Comparison of ENCODE assay signal across 24 mouse cellular contexts in the genomic region with DNA sequence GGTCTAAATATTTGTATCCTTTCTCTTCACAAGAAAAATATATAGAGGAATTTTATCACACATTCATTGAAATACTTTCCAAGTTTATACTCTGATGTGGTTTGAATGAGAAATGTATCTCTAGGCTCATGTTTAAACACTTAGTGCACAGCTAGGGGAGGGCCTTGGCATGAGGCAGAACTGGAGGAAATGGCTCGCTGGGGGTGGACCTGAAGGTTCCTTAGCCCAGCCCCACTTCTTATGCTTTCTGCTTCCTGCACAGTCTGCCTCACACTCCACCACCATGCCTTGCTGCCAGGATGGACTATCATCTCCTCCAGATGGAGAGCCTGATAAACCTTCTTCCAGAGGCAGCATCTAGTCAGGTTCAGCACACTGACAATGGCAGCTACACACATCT. TPM values are rescaled to one million over a fixed set of nuclear protein-coding genes. Genes with fewer than 3 reads are reported as not detected.
DNase-seq lines count a peak whose midpoint lies in the region; ATAC-seq and TF ChIP-seq lines count a peak whose summit lies in the region.
"Had no signal": no experiment of that assay in that cellular context is flagged by ENCODE, and none has a peak within 500 bp of the region (broad histone marks: within the 10 kb centered on the region; RNA-seq: fewer than 3 reads in every experiment).

No protein-coding gene starts in this region.

- no peaks in the 10 kb centered on the region for H3K9me3 ChIP-seq in limb, embryonic 13.5 days
- H3K9me3 ChIP-seq in limb, embryonic 10.5 days (replicated peaks), result no peaks in the 10 kb centered on the region
- H3K9me3 ChIP-seq in limb, embryonic 14.5 days (ENCODE audit: control insufficient read depth, low read length), result no peaks in the 10 kb centered on the region
- H3K9me3 ChIP-seq in forebrain, embryonic 15.5 days, result no peaks in the 10 kb centered on the region
- H3K9me3 ChIP-seq: G1E; heart, embryonic 15.5 days; hindbrain, embryonic 10.5 days had no signal

- peaks cover 29% of the 10 kb centered on the region for H3K36me3 ChIP-seq in limb, embryonic 13.5 days
- H3K36me3 ChIP-seq in limb, embryonic 10.5 days, result peaks cover 35% of the 10 kb centered on the region
- peaks cover 24% of the 10 kb centered on the region for H3K36me3 ChIP-seq in limb, embryonic 14.5 days (ENCODE audit: control insufficient read depth, insufficient read depth, low read length)
- H3K36me3 ChIP-seq in forebrain, embryonic 15.5 days, result peaks cover 19% of the 10 kb centered on the region

- ATAC-seq in limb, embryonic 13.5 days (ENCODE audit: low FRiP score, low read depth), result peak; percentile 66; the same call in 1 of the 2 replicates
- ATAC-seq in limb, embryonic 14.5 days (ENCODE audit: low FRiP score, low read depth), result peak; percentile 54; the same call in 1 of the 2 replicates
- 0 out of 2 replicates have a peak, but pooled peaks have one; percentile 50 for ATAC-seq in megakaryocyte-erythroid progenitor cell, adult 5-6 weeks (replicated peaks; ENCODE audit: low FRiP score, low TSS enrichment, poor library complexity, severe bottlenecking)
- ATAC-seq in forebrain, embryonic 15.5 days (replicated peaks), result no peak
- ATAC-seq: CD4-positive, CD25-positive, alpha-beta regulatory T cell, adult 4 months; forebrain, embryonic 16.5 days had no signal

- H3K4me2 ChIP-seq in limb, embryonic 13.5 days (replicated peaks), result no peak overlapping the region
- H3K4me2 ChIP-seq in limb, embryonic 14.5 days (replicated peaks; ENCODE audit: low read depth, low read length, severe bottlenecking), result no peak overlapping the region
- no peak overlapping the region for H3K4me2 ChIP-seq in forebrain, embryonic 15.5 days (replicated peaks)
- H3K4me2 ChIP-seq: heart, embryonic 11.5 days; heart, embryonic 15.5 days; hindbrain, embryonic 14.5 days had no signal

- no peak for TF ChIP-seq POLR2A in limb, embryonic 14.5 days (IDR thresholded peaks at IDR 0.05; ENCODE audit: borderline replicate concordance, extremely low read depth, insufficient read depth, insufficient read length)

- H3K9ac ChIP-seq in limb, embryonic 13.5 days, result no peak overlapping the region
- no peak overlapping the region for H3K9ac ChIP-seq in limb, embryonic 14.5 days (ENCODE audit: low read depth, low read length, severe bottlenecking)
- no peak overlapping the region for H3K9ac ChIP-seq in forebrain, embryonic 15.5 days (replicated peaks)
- H3K9ac ChIP-seq: heart, embryonic 15.5 days; hindbrain, embryonic 14.5 days had no signal

- 0 out of 2 replicates have a peak, but pooled peaks cover 3% of the 10 kb centered on the region for H3K27me3 ChIP-seq in limb, embryonic 13.5 days
- no peaks in the 10 kb centered on the region for H3K27me3 ChIP-seq in limb, embryonic 10.5 days (ENCODE audit: low read depth, poor library complexity, severe bottlenecking)
- H3K27me3 ChIP-seq in limb, embryonic 14.5 days (ENCODE audit: control insufficient read depth, insufficient read depth, low read length), result no peaks in the 10 kb centered on the region
- no peaks in the 10 kb centered on the region for H3K27me3 ChIP-seq in forebrain, embryonic 15.5 days
- H3K27me3 ChIP-seq: heart, embryonic 15.5 days had no signal

- peaks cover 14% of the 10 kb centered on the region for H3K4me1 ChIP-seq in limb, embryonic 13.5 days
- peaks cover 3% of the 10 kb centered on the region; the same call in 1 of the 2 replicates for H3K4me1 ChIP-seq in limb, embryonic 10.5 days
- peaks cover 5% of the 10 kb centered on the region; the same call in 1 of the 2 replicates for H3K4me1 ChIP-seq in limb, embryonic 14.5 days (ENCODE audit: control insufficient read depth, insufficient read depth, low read length)
- no peaks in the 10 kb centered on the region for H3K4me1 ChIP-seq in forebrain, embryonic 15.5 days
- H3K4me1 ChIP-seq: heart, embryonic 15.5 days; hindbrain, embryonic 10.5 days had no signal

- no peak overlapping the region for H3K4me3 ChIP-seq in limb, embryonic 13.5 days
- H3K4me3 ChIP-seq in limb, embryonic 10.5 days, result no peak overlapping the region
- H3K4me3 ChIP-seq in limb, embryonic 14.5 days (replicated peaks; ENCODE audit: low read length), result no peak overlapping the region
- no peak overlapping the region for H3K4me3 ChIP-seq in forebrain, embryonic 15.5 days
- H3K4me3 ChIP-seq: heart, adult 2 months; heart, embryonic 15.5 days; hindbrain, embryonic 10.5 days had no signal

- 35% methylated on average over 1 of the region's 1 CpGs for WGBS in limb, embryonic 13.5 days
- 91% methylated on average over 1 of the region's 1 CpGs for WGBS in limb, embryonic 10.5 days
- WGBS in limb, embryonic 14.5 days, result 16% methylated on average over 1 of the region's 1 CpGs
- WGBS in forebrain, embryonic 15.5 days, result 75% methylated on average over 1 of the region's 1 CpGs

- no peak overlapping the region for H3K27ac ChIP-seq in limb, embryonic 13.5 days
- no peak overlapping the region for H3K27ac ChIP-seq in limb, embryonic 10.5 days
- no peak overlapping the region for H3K27ac ChIP-seq in limb, embryonic 14.5 days (replicated peaks; ENCODE audit: low read depth, low read length)
- no peak overlapping the region for H3K27ac ChIP-seq in forebrain, embryonic 15.5 days (replicated peaks)
- H3K27ac ChIP-seq: heart, adult 2 months; heart, embryonic 15.5 days; hindbrain, embryonic 10.5 days; hindbrain, embryonic 14.5 days had no signal

- no peak for DNase-seq in limb, embryonic 10.5 days (ENCODE audit: low spot score)
- peak; percentile 6 for DNase-seq in lung, postnatal 10 days
- DNase-seq in lung, postnatal 36 days, result no peak
- peak; percentile 17 for DNase-seq in limb, embryonic 14.5 days (ENCODE audit: low spot score)
- DNase-seq: adrenal gland, adult 8-10 months; adrenal gland, postnatal 36 days; B cell, adult 2 months; cerebellum, adult 2 months; cerebellum, postnatal 10 days; gastrocnemius, postnatal 10 days; heart, adult 2 months; heart, postnatal 14 days had no signal

RNA-seq across cellular contexts. Expression of a gene that starts 15.5 kb away (rescaled TPM):
- polyA plus RNA-seq in limb, embryonic 13.5 days (2015; fragmentation: Nextera tagmentation; extraction: Ambion mirVana), result 36.1 and 38.5 TPM in 2 replicates
- polyA plus RNA-seq in limb, embryonic 10.5 days (2016; fragmentation: Nextera tagmentation; extraction: Ambion mirVana), result 30.9 and 32.3 TPM in 2 replicates
- 39.0 and 40.3 TPM in 2 replicates for polyA plus RNA-seq in limb, embryonic 14.5 days (2012; rRNA removed)
- 21.9 and 25.6 TPM in 2 replicates for polyA plus RNA-seq in limb, embryonic 14.5 days (2014; fragmentation: Nextera tagmentation; extraction: Ambion mirVana)
- 37.9 and 40.5 TPM in 2 replicates for total RNA-seq in megakaryocyte-erythroid progenitor cell, adult 5-6 weeks (2014; fragmentation: Nextera tagmentation)
- 62.3 and 74.4 TPM in 2 replicates for total RNA-seq in megakaryocyte-erythroid progenitor cell, adult 5-6 weeks (2017)
- 22.9 and 24.2 TPM in 2 replicates for polyA plus RNA-seq in forebrain, embryonic 15.5 days (2015; fragmentation: Nextera tagmentation; extraction: Ambion mirVana)

RNA-seq across cellular contexts. Expression of a gene that starts 50.7 kb away (rescaled TPM):
- not detected in 2 replicates for polyA plus RNA-seq in limb, embryonic 13.5 days (2015; fragmentation: Nextera tagmentation; extraction: Ambion mirVana)
- not detected in 2 replicates for polyA plus RNA-seq in limb, embryonic 10.5 days (2016; fragmentation: Nextera tagmentation; extraction: Ambion mirVana)
- 0.09 and 0.11 TPM in 2 replicates for polyA plus RNA-seq in limb, embryonic 14.5 days (2012; rRNA removed)
- not detected in 2 replicates for polyA plus RNA-seq in limb, embryonic 14.5 days (2014; fragmentation: Nextera tagmentation; extraction: Ambion mirVana)
- total RNA-seq in megakaryocyte-erythroid progenitor cell, adult 5-6 weeks (2014; fragmentation: Nextera tagmentation), result not detected in 2 replicates
- total RNA-seq in megakaryocyte-erythroid progenitor cell, adult 5-6 weeks (2017), result not detected in 2 replicates
- polyA plus RNA-seq in forebrain, embryonic 15.5 days (2015; fragmentation: Nextera tagmentation; extraction: Ambion mirVana), result not detected in 2 replicates
- total RNA-seq: G1E; heart, adult 2 months; heart, postnatal 14 days had no signal
- polyA plus RNA-seq: CD4-positive, CD25-positive, alpha-beta regulatory T cell, adult 4 months; embryonic facial prominence, embryonic 11.5 days; forebrain, embryonic 11.5 days; forebrain, embryonic 16.5 days; G1E; heart, embryonic 11.5 days; hindbrain, embryonic 10.5 days had no signal

Comparison
In these comparisons a context has a peak if more than half of its experiments do, and no peak if none do; other contexts are left out.
1. DNase-seq: peak in lung, postnatal 10 days (single experiment) and limb, embryonic 14.5 days (single experiment); none in limb, embryonic 10.5 days (single experiment) and lung, postnatal 36 days (single experiment).